Mouse (Mus musculus): Measurements from ENCODE around the gene Hibch. TPM values are rescaled to one million over a fixed set of nuclear protein-coding genes. Genes with fewer than 3 reads are reported as not detected.

The Hibch gene
- total RNA-seq (2023) = 12.9 to 17.8 TPM (median 15.4 TPM) in 4 replicates

GRCm38 (mm10) chr1:52844782-52845665, at the start of gene Hibch:
TSS of gene Hibch (plus strand) at chr1:52844929.

GRCm38 (mm10) chr1:52816910-52817812, 27.6 kb upstream of the Hibch start, which contains the start of gene Inpp1:
TSS of gene Inpp1 (minus strand) at chr1:52817688.

Other genes starting within 250 kb of the Hibch start
- gene Nemp2, start 214.2 kb upstream of the Hibch start, total RNA-seq (2023) = 40.7 to 49.3 TPM (median 46.0 TPM) in 4 replicates
- gene Mfsd6, start 117.5 kb upstream of the Hibch start, total RNA-seq (2023) = 6.6 to 7.6 TPM (median 6.7 TPM) in 4 replicates
- gene Inpp1, start 27.2 kb upstream of the Hibch start, total RNA-seq (2023) = 9.7 to 23.8 TPM (median 14.5 TPM) in 4 replicates
- gene 1700019D03Rik, start 175.2 kb downstream of the Hibch start, total RNA-seq (2023) = 1.8 to 5.0 TPM (median 2.3 TPM) in 4 replicates
- gene Mstn, start 216.7 kb downstream of the Hibch start, total RNA-seq (2023) = not detected in 4 replicates

All from B cell, adult 62 days (primary cell).